Mouse (Mus musculus): ENCODE measurements around the gene Wars.

DNA sequence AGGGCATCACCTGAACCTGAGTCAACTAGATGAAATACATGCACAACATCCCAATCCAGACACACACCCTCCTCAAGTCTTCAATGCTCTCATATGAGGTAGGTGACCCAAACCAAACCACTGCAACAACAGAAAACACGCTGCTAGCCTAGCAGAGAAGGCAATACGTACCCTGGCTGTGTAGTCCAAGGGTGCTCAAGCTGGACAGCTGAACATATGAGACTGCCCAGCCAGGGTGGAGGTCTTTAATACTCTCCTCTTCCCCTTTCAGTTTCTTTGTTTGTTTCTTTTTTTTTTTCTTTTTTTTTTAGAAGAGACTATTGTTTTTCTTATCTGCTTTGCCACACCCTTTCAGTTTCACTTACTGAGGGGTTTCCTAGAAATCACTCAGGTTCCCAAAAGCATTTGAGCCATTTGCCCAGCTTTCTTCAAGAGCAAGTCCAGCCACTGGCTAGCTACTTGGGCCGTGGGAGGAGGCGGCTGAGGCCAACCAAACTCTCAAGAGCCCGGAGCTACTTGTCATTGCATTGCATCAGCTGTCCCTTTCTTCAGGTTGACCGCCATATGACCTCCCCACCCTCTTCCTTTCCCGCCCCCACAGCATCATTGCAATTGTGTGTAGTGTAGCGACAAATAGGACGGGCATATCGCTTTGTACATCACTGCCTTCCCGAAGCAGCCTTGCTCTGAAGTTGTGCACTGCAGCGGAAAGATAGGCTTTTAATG, 822 bp downstream of the Wars start, which contains the start of gene Wdr25:
- no peak for TF ChIP-seq CTCF (IDR thresholded peaks at IDR 0.05; ENCODE audit: extremely low read depth, insufficient read length, insufficient replicate concordance, low read depth, low read length)
- TF ChIP-seq POLR2A (IDR thresholded peaks at IDR 0.05; ENCODE audit: low read depth, low read length), result no peak

Measured in small intestine, adult 2 months (tissue).